Mouse (Mus musculus) lung, postnatal 36 days (tissue): ENCODE data around the gene Tmem82.
A peak's percentile ranks its signal among the peaks of the same experiment; 100 is the strongest.

Experiments
- DNase-seq: peaks from one replicate; pipeline ENCODE4 v3.0.0; 2022; ENCODE audit warnings: mixed read lengths

Gene Tmem82

GRCm38 (mm10) chr4:141605421-141605820, 13.0 kb downstream of the Tmem82 start:
- DNase-seq, result no peak

GRCm38 (mm10) chr4:141604493-141604892, 13.9 kb downstream of the Tmem82 start:
- DNase-seq, result peak; percentile 72

DNA sequence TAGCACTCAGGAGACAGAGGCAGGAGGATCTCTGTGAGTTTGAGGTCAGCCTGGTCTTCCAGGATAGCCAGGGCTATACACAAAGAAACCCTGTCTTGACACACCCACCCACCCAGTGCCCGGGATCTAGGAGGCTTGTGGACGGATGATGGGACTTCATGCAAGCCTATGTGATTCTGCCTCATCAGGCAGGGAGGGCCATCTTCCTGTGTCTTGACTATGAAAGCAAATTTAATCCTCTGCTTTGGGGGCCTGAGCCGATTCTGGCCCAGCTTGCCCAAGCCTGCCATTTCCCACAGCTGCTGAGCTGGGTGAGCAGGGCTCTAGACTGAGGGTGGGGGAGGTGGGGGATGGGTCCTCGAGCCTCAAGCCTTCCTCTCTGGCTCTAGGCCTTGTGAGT, 14.5 kb downstream of the Tmem82 start:
- no peak for DNase-seq

DNA sequence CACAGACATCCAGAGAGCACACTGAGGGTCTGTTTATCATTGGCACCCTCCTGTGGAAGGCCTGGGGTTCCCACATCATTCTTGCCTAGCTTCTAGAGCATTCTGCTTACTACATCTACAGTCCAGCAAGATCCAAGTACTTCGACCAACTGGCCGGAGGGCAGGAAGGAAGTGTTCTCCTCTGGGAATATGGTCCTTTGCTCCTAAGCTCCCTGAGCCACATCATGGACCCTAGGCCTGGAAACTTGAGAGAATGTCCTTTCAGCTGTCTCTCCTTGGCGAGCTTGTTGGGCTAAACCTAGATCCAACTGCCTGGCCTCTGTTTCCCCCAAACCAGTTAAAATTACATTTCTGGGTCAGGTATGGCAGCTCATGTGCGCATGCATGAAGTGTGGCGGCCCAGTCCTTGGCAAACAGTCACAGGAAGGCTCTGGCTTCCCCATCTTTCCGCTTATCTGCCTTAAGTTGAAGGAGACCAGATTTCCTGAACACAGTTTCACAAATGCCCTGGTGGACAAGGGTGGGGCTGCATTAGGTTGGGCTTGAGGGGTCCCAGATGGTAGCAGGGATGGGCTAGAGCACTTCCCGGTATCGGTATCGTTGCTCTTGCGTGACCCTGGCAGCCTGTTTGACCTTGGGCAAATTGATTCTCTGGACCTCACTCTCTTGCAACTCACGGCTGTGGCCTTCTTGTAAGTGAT, 15.8 kb downstream of the Tmem82 start:
- no peak for DNase-seq

- DNase-seq, result no peak
Measured at GRCm38 (mm10) chr4:141601148-141601862, 17.1 kb downstream of the Tmem82 start.

DNA sequence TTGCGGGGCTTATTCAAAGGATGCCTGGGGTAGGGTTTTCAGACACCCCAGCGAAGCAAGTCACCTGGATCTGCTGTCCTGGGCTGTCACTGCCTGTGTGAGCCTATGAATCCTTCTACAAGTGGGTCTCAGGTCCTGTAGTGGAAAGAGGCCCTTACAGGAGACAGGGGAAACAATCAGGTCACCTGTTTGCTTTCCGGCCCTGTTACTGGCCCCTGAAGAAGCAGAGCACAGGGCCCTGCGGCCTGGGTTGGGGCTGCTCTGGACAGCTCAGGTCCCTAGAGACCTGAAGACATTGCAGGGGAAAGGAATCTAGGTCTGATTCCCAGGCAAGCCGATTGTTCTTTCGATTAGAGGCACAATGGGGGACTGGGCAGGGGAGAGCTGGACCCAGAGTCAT, 18.1 kb downstream of the Tmem82 start:
- no peak for DNase-seq

- DNase-seq, result no peak
Measured at GRCm38 (mm10) chr4:141599251-141600141, 18.9 kb downstream of the Tmem82 start.

DNA sequence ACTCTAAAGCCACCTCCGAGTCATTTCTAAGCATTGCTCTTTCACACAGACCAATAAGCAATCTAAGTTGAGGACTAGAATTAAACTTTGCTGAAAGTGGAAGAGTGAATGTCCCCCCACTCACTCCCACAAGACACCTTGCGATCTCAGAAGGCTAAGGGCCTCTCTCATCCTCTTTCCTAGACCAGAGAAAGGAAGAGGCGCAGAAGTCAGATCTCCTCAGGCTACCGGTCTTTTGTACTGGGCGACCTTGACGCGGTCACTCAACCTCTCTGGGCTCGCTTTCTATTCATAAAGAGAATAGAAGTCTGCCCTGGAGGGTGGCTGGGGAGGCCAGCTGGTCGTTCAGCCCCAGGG, 19.6 kb downstream of the Tmem82 start:
- DNase-seq, result no peak

- DNase-seq, result peak; percentile 61
Measured at GRCm38 (mm10) chr4:141598199-141598893, 20.1 kb downstream of the Tmem82 start.

- DNase-seq, result no peak
Measured at GRCm38 (mm10) chr4:141596700-141597328, 21.6 kb downstream of the Tmem82 start.

GRCm38 (mm10) chr4:141595605-141596268, 22.7 kb downstream of the Tmem82 start:
- DNase-seq, result peak; percentile 53

DNA sequence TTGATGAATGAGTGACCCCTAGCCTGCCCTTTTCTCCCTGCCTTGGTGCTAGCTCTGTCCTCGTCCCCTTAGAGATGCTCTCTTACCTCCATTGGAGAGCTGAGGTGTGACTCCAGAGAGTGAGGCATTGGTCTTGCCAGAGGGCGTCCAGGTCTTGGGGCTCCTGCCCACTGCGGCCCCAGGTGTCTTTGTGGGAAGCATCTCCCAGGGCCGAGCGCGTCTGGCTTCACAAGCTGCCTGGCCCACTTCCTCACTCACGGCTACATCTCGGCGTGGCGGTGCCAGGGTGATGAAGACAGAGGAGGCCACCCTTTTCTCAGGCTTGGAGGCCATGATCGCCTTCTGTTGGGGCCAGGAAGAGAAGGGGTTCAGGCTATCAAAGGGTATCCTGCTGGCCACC, 23.3 kb downstream of the Tmem82 start:
- no peak for DNase-seq

DNA sequence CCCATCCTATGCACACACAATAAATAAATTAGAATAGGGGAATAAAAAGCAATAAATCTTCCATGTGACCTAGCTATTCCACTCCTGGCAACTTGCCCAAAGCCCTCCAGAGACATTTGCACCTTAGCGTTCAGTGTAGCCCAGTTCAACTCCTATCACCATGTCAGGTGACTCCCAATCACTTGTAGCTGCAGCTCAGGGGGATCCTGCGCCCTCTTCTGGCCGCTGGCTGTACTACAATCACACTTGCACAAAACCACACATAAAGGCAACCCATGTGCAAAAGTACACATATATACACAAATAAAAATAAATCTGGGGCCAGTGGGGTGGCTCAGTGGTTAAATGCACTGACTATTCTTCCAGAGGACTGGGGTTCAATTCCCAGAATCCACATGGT, 26.9 kb downstream of the Tmem82 start:
- DNase-seq, result peak; percentile 60

DNA sequence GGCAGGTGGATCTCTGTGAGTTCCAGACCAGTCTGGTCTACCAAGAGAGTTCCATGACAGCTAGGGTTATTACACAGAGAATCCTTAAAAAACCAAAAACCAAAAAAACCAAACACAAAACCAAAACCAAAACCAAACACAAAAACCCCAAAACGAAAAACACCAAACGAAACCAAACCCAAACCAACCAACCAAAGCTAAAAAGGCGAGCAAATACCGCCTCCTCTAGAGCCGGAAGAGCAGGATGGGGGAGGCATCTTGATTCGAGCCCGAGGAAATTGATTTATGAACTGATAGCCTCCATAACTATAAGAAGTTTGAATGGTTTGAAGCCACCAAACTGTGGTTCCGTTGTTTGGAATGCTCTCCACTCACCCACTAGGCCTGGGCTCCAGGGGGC, 34.5 kb downstream of the Tmem82 start:
- no peak for DNase-seq

DNA sequence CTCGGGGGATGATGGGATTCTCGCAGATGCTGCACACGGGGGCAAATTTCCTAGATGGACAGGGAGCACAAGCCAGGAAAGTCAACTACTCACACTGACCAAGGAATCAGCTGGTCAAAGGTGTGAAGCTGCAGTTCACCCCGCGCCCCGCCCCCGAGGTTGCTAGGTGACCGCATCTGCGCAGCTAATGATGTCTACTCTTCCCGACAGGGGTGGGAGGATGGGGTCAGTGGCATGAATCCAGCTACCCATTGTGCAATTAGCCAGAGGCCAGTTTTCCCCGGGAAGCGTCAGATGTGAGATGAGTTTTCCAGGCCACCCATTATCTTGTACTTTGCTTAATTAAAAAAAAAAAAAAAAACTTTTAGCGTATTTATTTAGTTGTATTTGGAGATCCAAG, 37.4 kb downstream of the Tmem82 start:
- DNase-seq, result no peak

DNA sequence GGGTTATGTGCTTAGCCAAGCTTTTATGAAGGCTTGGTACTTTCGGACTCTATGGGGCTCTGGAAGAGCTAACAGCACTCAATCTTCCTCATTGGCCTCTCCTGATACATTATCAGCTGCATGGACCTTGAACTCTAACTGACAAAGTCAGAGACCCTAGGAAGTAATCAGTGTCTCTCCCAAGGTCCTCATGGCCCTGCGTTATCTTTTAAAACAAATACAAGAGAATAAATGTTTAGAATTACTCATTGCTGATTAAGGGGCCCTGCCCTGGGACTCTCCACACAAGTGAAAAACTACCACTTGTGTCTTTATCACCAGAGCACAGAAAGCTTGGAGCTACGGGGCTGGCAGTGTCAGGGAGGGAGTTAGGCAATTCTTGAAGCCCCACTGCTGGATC, 39.6 kb downstream of the Tmem82 start:
- DNase-seq, result no peak

DNA sequence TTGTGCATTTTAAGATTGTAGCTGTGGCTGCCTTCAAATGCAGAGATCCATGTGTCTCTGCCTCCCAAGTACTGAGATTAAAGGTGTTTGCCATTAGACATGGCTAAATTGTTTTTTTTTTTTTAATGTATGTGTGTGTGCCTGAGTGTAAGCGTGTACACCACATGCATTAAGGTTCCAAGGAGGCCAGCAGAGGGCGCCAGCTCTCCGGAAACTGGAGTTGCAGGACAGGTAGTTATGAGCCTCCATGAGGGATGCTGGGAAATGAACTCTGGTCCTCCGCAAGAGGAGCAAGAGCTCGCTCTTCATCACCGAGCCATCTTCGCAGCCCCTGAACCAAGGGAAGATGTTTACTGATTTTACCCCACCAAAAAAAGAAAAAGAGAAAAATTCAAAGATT, 41.6 kb downstream of the Tmem82 start:
- no peak for DNase-seq

GRCm38 (mm10) chr4:141576404-141576803, 42.0 kb downstream of the Tmem82 start:
- no peak for DNase-seq

DNA sequence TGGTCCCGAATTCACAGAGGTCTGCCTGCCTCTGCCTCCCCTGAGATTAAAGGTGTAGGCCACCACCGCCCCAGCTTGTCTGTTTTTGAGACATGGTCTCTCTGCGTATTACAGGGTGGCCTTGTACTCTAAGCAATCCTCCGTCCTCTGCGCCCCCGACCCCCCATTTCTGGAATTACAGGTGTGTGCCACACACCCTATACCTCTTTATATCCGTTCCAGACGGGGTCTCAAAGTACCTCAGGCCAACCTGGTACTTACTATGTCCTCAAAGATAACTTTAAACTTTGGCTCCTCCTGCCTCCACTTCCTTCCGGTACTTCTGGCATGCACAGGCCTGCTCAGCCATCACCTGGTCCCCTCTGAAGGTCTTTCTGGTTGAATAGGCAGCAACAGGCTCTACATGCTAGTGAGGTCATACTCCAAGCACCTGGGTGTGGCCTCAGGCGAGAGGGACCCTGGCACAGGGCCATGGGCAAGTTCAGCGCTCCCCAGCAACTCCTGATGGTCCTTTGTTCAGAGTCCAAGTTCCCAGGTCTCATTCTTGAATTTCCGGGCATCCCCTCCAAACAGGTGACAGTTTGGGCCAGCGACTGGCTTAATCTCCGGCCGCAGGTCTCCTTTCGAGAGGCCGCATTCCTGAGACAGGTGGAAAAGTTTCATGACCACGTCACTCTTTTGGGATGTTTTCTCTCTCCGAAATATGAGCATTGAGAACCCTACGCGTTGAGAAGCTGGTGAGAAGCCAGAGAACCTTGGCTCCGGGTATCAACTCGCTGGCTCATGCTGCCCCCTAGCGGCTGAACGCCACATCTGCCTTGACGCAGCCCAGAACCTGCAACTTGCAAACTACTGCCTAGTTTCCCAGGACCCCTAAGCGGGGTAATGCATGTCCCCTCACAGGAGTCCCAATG, 43.4 kb downstream of the Tmem82 start:
- DNase-seq, result peak; percentile 92

- DNase-seq, result peak; percentile 88
Measured at GRCm38 (mm10) chr4:141573359-141573966, 45.0 kb downstream of the Tmem82 start.
